In the genomic region with DNA sequence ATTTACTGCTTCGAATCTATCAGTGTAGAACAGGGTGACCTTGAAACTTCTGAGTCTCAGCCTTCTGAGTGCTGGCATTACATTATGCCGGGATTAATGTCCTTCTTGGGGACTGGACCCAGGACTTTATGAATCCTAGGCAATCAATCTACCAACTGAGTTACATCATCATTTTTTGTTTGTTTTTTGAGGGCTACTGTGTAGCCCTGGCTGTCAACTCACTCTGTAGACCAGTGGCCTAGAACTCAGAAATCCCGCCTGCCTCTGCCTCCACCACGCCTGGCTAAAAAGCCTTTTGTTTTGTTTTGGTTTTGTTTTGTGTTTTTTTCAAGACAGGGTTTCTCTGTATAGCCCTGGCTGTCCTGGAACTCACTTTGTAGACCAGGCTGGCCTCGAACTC, we compare ENCODE assay signal across 8 mouse cellular contexts. TPM values are rescaled to one million over a fixed set of nuclear protein-coding genes. Genes with fewer than 3 reads are reported as not detected.
DNase-seq lines count a peak whose midpoint lies in the region; ATAC-seq and TF ChIP-seq lines count a peak whose summit lies in the region.

No protein-coding gene starts in this region.

- 0 out of 2 replicates have a peak, but pooled peaks cover under 1% of the 10 kb centered on the region for H3K36me3 ChIP-seq in forebrain, embryonic 14.5 days (ENCODE audit: control insufficient read depth, insufficient read depth, low read length)
- H3K36me3 ChIP-seq in liver, embryonic 15.5 days (replicated peaks) = no peaks in the 10 kb centered on the region; the same call in 1 of the 2 replicates

- WGBS in forebrain, embryonic 14.5 days = 85% methylated on average over 5 of the region's 5 CpGs
- WGBS in liver, embryonic 15.5 days (ENCODE audit: insufficient replicate concordance) = 67% methylated on average over 5 of the region's 5 CpGs

- intact Hi-C loops in gastrocnemius, adult 2 months (cut with DNase I) = loop anchor here (1.0 kb wide), 1 partner anchor 23 kb away; a partner anchor contains a TSS

- H3K4me2 ChIP-seq in forebrain, embryonic 14.5 days (ENCODE audit: low read length) = peak overlapping the region; percentile 80
- peak overlapping the region; percentile 78 for H3K4me2 ChIP-seq in liver, embryonic 15.5 days

- no peak for TF ChIP-seq CTCF in gastrocnemius, adult 2 months (IDR thresholded peaks at IDR 0.05)

- no peak for DNase-seq in gastrocnemius, adult 2 months
- no peak for DNase-seq in gastrocnemius, postnatal 25 days
- peak; percentile 40 for DNase-seq in CD4-positive, CD25-positive, alpha-beta regulatory T cell, adult 2 months (ENCODE audit: low read depth, low spot score)
- DNase-seq in forebrain, embryonic 14.5 days (ENCODE audit: low spot score) = no peak
- no peak for DNase-seq in urinary bladder, postnatal 25 days (ENCODE audit: low spot score)
- no peak for DNase-seq in left cerebral cortex, adult 18-20 months (ENCODE audit: low spot score in 2 of 2)
- DNase-seq in ovary, postnatal 36 days (ENCODE audit: low spot score) = no peak

- no peak for ATAC-seq in forebrain, embryonic 14.5 days
- no peak for ATAC-seq in liver, embryonic 15.5 days (ENCODE audit: insufficient read depth)

- H3K27ac ChIP-seq in gastrocnemius, adult 2 months = peak overlapping the region; percentile 98
- peak overlapping the region; percentile 97 for H3K27ac ChIP-seq in forebrain, embryonic 14.5 days (ENCODE audit: low read depth, low read length)
- peak overlapping the region; percentile 99 for H3K27ac ChIP-seq in liver, embryonic 15.5 days (replicated peaks)

- H3K9me3 ChIP-seq in forebrain, embryonic 14.5 days (replicated peaks; ENCODE audit: control insufficient read depth, low read length) = no peaks in the 10 kb centered on the region
- no peaks in the 10 kb centered on the region for H3K9me3 ChIP-seq in liver, embryonic 15.5 days (replicated peaks)

- peak overlapping the region; percentile 95 for H3K9ac ChIP-seq in forebrain, embryonic 14.5 days (ENCODE audit: low read length)
- peak overlapping the region; percentile 33 for H3K9ac ChIP-seq in liver, embryonic 15.5 days

- peaks cover 10% of the 10 kb centered on the region for H3K4me1 ChIP-seq in forebrain, embryonic 14.5 days (ENCODE audit: control insufficient read depth, insufficient read depth, low read length)
- peaks cover 49% of the 10 kb centered on the region for H3K4me1 ChIP-seq in liver, embryonic 15.5 days (replicated peaks)

- H3K4me3 ChIP-seq in gastrocnemius, adult 2 months = peak overlapping the region; percentile 80
- H3K4me3 ChIP-seq in forebrain, embryonic 14.5 days (ENCODE audit: low read depth, low read length) = peak overlapping the region; percentile 93
- peak overlapping the region; percentile 92 for H3K4me3 ChIP-seq in liver, embryonic 15.5 days (replicated peaks)

- no peaks in the 10 kb centered on the region for H3K27me3 ChIP-seq in forebrain, embryonic 14.5 days (replicated peaks; ENCODE audit: control insufficient read depth, insufficient read depth, low read length)
- no peaks in the 10 kb centered on the region for H3K27me3 ChIP-seq in liver, embryonic 15.5 days

RNA-seq across cellular contexts. Expression of a gene that starts 0.7 kb away (rescaled TPM):
- 100 to 1,000 TPM; 165 to 166 TPM for total RNA-seq in gastrocnemius, adult 2 months (2021)
- 100 to 1,000 TPM; 140 to 157 TPM for total RNA-seq in gastrocnemius, postnatal 25 days (2021)
- 242 and 277 TPM in 2 replicates for polyA plus RNA-seq in forebrain, embryonic 14.5 days (2014; fragmentation: Nextera tagmentation; extraction: Ambion mirVana)
- polyA plus RNA-seq in liver, embryonic 15.5 days (2015; fragmentation: Nextera tagmentation; extraction: Ambion mirVana) = 251 and 260 TPM in 2 replicates
- total RNA-seq in left cerebral cortex, adult 18-20 months (2021) = 100 to 1,000 TPM; 197 to 203 TPM

RNA-seq across cellular contexts. Expression of a gene that starts 22.8 kb away (rescaled TPM):
- total RNA-seq in gastrocnemius, adult 2 months (2021) = 10 to 100 TPM in 1 of 2 experiments, 1 to 10 TPM in 1; 8.7 to 12.6 TPM
- total RNA-seq in gastrocnemius, postnatal 25 days (2021) = 10 to 100 TPM in 1 of 2 experiments, 1 to 10 TPM in 1; 8.6 to 10.0 TPM
- polyA plus RNA-seq in forebrain, embryonic 14.5 days (2014; fragmentation: Nextera tagmentation; extraction: Ambion mirVana) = 5.1 and 6.5 TPM in 2 replicates
- polyA plus RNA-seq in liver, embryonic 15.5 days (2015; fragmentation: Nextera tagmentation; extraction: Ambion mirVana) = 2.3 and 2.7 TPM in 2 replicates
- 10 to 100 TPM; 11.9 to 12.0 TPM for total RNA-seq in left cerebral cortex, adult 18-20 months (2021)
